Mouse (Mus musculus) forebrain, postnatal 0 days (tissue): ENCODE results near the gene Map3k5. TPM values are rescaled to one million over a fixed set of nuclear protein-coding genes. Genes with fewer than 3 reads are reported as not detected.
A peak's percentile ranks its signal among the peaks of the same experiment; 100 is the strongest.

Source experiments
- ATAC-seq: fragments of 200-750 bp; cut with Nextera tagmentation; 2 replicates; pipeline ENCODE4 v1.8.0; 2017; ENCODE audit warnings: mild to moderate bottlenecking, moderate library complexity
- DNase-seq: peaks from one replicate; pipeline ENCODE4 v3.0.0-alpha.2; 2015
- H3K27ac ChIP-seq: fragments of 300-500 bp; sonication (generic); 2 replicates; pipeline ENCODE4 v1.5.1; 2014; ENCODE audit warnings: low read depth, mild to moderate bottlenecking, antibody characterized with exemption, low read length, moderate library complexity, mixed read lengths
- H3K27me3 ChIP-seq: fragments of 300-500 bp; sonication (generic); 2 replicates; pipeline ENCODE4 v1.6.1; 2014; ENCODE audit warnings: mild to moderate bottlenecking, low read length, mixed read lengths; ENCODE audit not compliant: insufficient read depth
- H3K36me3 ChIP-seq: fragments of 300-500 bp; sonication (generic); 2 replicates; pipeline ENCODE4 v1.6.1; 2014; ENCODE audit warnings: mild to moderate bottlenecking, moderate library complexity; ENCODE audit not compliant: insufficient read depth
- H3K4me1 ChIP-seq: fragments of 300-500 bp; sonication (generic); 2 replicates; pipeline ENCODE4 v1.6.1; 2014; ENCODE audit warnings: antibody characterized with exemption; ENCODE audit not compliant: insufficient read depth
- H3K4me2 ChIP-seq: fragments of 300-500 bp; sonication (generic); 2 replicates; pipeline ENCODE4 v1.6.1; 2014; ENCODE audit warnings: low read depth, mild to moderate bottlenecking, moderate library complexity
- H3K4me3 ChIP-seq: fragments of 300-500 bp; sonication (generic); 2 replicates; pipeline ENCODE4 v1.5.1; 2014; ENCODE audit warnings: low read depth, low read length, mixed read lengths
- H3K9ac ChIP-seq: fragments of 300-500 bp; sonication (generic); 2 replicates; pipeline ENCODE4 v1.6.1; 2014; ENCODE audit warnings: mild to moderate bottlenecking
- H3K9me3 ChIP-seq: fragments of 300-500 bp; sonication (generic); 2 replicates; pipeline ENCODE4 v1.6.1; 2016; ENCODE audit warnings: low read length
- CTCF ChIP-seq: sonication (generic); IDR thresholded peaks from 2 replicates; pipeline ENCODE4 v1.5.1; 2016; ENCODE audit warnings: antibody characterized with exemption, control low read depth, low read depth
- WGBS: fragments of 180-500 bp; shearing (Covaris S2); extraction: QIAGEN DNeasy Blood & Tissue Kit; methylation state at CpG from one replicate; pipeline ENCODE4 v1.1.7; 2014; 5-methylcytosine and 5-hydroxymethylcytosine counted together
- polyA plus RNA-seq: library from polyadenylated mRNA; unstranded; fragments of >200 nt; fragmentation: Nextera tagmentation; extraction: Ambion mirVana; gene quantifications from 2 replicates; pipeline ENCODE4 v1.2.1, GENCODE M21; 2015
- total RNA-seq: library from RNA; depleted of rRNA; stranded (reverse); fragments of >200 nt; gene quantifications from 2 replicates; pipeline ENCODE4 v1.2.3, GENCODE M21; 2014

The Map3k5 gene
- total and polyA plus RNA-seq, 2 experiments from 2014 or later: 1.3 to 5.8 TPM

DNA sequence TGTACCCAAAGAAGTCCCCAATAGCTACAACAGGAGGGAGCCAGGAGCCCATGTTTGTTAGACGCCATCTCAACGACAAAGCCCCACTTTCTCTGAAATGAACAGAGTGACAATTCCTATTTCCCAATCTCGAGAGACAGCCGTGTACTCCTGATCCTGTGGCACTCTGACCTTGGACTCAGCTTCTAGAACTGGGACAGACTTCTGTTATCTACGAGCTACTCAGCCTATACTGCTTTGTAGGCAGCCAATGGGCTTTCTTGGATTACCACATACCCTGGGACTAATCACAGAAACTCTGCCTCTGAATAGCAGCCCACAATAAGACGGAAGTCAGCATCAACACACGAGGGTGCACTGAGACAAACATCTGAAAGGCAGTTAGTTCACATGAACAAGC is 32.3 kb upstream of the Map3k5 start:
- no peaks in the 10 kb centered on the region for H3K36me3 ChIP-seq
- WGBS: 73% methylated on average over 7 of the region's 7 CpGs
- H3K9ac ChIP-seq: no peak overlapping the region
- DNase-seq (no peak), ATAC-seq (no peak)
- no peaks in the 10 kb centered on the region for H3K4me1 ChIP-seq
- H3K4me3 ChIP-seq: no peak overlapping the region
- no peak for TF ChIP-seq CTCF
- H3K27me3 ChIP-seq: no peaks in the 10 kb centered on the region
- H3K4me2 ChIP-seq: no peak overlapping the region
- no peak overlapping the region for H3K27ac ChIP-seq
- H3K9me3 ChIP-seq: no peaks in the 10 kb centered on the region

DNA sequence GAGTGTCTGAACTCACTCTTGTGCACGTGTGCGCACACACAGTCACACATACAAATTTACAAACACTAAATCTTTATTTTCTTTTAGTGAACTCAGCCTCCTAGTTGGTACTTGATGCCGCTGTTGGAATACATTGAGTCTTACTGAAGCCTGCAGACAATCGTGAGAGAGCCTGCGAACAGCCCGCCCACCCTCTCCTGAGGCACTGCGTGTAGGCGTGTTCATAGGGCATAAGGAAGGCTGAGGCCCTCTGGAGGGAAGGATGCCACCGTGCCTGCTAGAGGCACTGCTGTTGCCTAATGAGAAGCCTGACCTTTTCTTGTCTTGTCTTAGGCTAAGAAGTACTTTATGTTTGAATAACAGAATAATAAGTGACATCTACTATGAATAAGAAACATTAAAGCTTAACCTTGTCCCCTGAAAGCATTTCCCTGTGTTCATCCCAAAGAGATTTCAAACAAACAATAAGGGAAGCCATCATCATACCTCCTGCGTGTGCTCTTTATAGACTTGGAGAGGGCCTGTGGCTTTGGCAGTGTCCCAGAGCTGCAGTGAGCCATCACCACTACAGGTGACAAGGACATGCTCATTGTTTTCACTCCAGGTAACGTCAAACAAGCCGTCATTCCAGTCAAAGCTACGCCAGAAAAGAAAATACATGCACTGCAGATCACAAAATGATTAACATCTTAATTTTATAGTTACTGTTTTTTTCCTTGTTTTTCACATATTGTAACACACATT is 30.0 kb upstream of the Map3k5 start:
- DNase-seq (no peak), ATAC-seq (no peak)
- H3K4me2 ChIP-seq: no peak overlapping the region
- no peak for TF ChIP-seq CTCF
- no peaks in the 10 kb centered on the region for H3K27me3 ChIP-seq
- H3K9me3 ChIP-seq: no peaks in the 10 kb centered on the region
- H3K27ac ChIP-seq: no peak overlapping the region
- H3K9ac ChIP-seq: no peak overlapping the region
- H3K36me3 ChIP-seq: no peaks in the 10 kb centered on the region
- WGBS: 81% methylated on average over 13 of the region's 13 CpGs
- no peaks in the 10 kb centered on the region for H3K4me1 ChIP-seq
- no peak overlapping the region for H3K4me3 ChIP-seq

DNA sequence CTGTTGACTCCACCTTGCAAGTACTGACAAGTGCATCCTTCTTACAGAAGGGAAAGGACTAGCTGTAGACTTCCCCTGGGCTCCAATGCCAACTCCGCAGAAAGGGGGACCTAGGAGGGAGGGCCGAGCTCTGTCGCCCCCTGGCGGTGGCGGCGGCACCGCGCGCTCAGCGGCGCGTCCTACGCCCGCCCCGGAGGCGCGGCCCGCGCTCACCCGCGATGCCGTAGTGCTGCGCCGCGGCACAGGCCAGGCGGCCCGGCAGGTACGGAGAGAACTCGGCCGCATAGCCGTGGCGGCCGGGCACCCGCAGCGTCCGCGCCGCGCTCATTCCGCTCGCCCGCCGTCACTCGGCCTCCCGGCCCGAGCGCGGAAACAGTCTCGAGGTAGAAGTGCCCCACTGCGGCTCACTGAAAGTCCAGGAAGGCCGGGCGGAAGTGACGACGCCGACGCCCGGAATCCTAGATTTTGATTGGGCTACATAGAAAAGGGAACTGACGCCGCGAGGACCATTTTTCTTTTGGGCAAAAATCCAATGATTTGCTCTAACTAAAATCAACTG is 26.9 kb upstream of the Map3k5 start, which contains the start of gene Pex7:
Pex7 (minus strand) TSS at position 444 of the 559 bp plus-strand sequence.
- H3K27ac ChIP-seq: peak within 1 kb of the TSS; percentile 98
- H3K4me2 ChIP-seq: peak within 1 kb of the TSS; percentile 35
- WGBS: under 1% methylated on average over 60 of the region's 60 CpGs
- peak; percentile 98 for DNase-seq
- H3K9me3 ChIP-seq: no peaks in the 10 kb centered on the region
- TF ChIP-seq CTCF: peak; percentile 86
- peak within 1 kb of the TSS; percentile 75 for H3K4me3 ChIP-seq
- no peaks in the 10 kb centered on the region for H3K36me3 ChIP-seq
- H3K4me1 ChIP-seq: no peaks in the 10 kb centered on the region
- H3K27me3 ChIP-seq: no peaks in the 10 kb centered on the region
- ATAC-seq: peak; percentile 99
- peak within 1 kb of the TSS; percentile 85 for H3K9ac ChIP-seq

DNA sequence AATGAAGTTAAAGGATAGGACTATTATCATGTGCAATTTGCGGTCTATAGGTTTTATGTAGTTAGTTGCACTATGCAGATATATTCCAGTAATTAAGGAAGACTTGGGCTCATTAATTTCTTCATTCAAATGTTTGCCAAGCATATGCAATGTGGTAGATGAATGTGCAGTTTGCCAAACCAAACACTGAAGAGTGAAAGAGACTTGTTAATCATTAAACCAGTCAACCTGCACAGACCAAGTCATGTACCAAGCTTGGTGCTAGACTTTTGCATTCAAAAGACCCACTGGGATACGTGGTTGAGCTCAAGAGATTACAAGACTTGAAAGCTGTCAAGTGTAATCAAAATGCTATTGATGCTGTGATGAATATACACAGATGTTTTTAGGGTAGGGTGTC is 26.2 kb upstream of the Map3k5 start:
- no peak overlapping the region for H3K4me2 ChIP-seq
- H3K36me3 ChIP-seq: no peaks in the 10 kb centered on the region
- no peaks in the 10 kb centered on the region for H3K4me1 ChIP-seq
- 80% methylated on average over 2 of the region's 2 CpGs for WGBS
- H3K27ac ChIP-seq: no peak overlapping the region
- no peak overlapping the region for H3K9ac ChIP-seq
- ATAC-seq (no peak), DNase-seq (no peak)
- no peak overlapping the region for H3K4me3 ChIP-seq
- H3K9me3 ChIP-seq: no peaks in the 10 kb centered on the region
- no peaks in the 10 kb centered on the region for H3K27me3 ChIP-seq
- no peak for TF ChIP-seq CTCF

DNA sequence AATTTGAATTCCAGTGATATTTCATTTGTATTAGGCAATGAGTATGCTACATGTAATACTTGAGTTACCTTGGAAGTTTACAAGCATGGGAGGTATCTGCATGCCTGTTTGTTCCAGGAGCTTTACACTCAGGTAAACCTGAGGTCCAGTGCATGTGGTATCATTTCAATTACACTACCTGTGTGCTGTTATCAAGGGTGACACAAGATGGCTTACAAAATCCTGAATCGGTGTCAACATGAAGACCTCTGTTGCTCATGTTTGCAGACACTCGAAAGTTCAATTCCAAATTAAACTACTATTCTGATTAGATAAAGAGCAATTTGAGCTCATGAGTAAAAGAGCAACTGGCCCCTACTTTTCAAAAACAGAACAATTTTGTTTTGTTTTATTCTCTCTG is 23.8 kb upstream of the Map3k5 start:
- Histone ChIP-seq H3K27ac (no peak overlapping the region), H3K27me3 (no peaks in the 10 kb centered on the region), H3K9me3 (no peaks in the 10 kb centered on the region), H3K4me1 (no peaks in the 10 kb centered on the region), H3K36me3 (no peaks in the 10 kb centered on the region), H3K9ac (no peak overlapping the region), H3K4me3 (no peak overlapping the region), H3K4me2 (no peak overlapping the region)
- WGBS: 94% methylated on average over 2 of the region's 2 CpGs
- DNase-seq (no peak), ATAC-seq (no peak)
- no peak for TF ChIP-seq CTCF

DNA sequence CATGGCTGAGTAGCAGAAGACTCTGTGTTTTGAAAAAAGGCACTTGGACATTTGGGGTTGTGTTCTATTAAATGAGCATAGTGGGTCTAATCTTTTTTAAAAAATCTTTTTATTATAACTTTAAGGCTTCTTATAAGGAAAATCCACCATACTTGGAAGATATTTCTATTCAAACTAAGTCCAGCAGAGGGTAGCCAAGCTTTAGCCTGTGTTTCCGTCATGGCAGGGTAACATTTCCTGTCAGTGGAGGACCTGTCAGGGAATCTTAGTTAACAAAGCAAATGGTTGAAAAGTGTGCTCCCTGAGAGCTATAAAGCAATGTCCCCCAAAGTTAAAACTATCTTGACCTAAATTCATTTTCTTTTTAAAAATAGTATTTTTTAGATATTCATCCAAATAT is 22.7 kb upstream of the Map3k5 start:
- Histone ChIP-seq H3K9ac (no peak overlapping the region), H3K36me3 (no peaks in the 10 kb centered on the region), H3K4me1 (no peaks in the 10 kb centered on the region), H3K27me3 (no peaks in the 10 kb centered on the region), H3K9me3 (no peaks in the 10 kb centered on the region), H3K27ac (no peak overlapping the region), H3K4me2 (no peak overlapping the region), H3K4me3 (no peak overlapping the region)
- peak; percentile 53 for DNase-seq
- TF ChIP-seq CTCF: peak; percentile 63
- 19% methylated on average over 1 of the region's 1 CpGs for WGBS
- ATAC-seq: no peak

DNA sequence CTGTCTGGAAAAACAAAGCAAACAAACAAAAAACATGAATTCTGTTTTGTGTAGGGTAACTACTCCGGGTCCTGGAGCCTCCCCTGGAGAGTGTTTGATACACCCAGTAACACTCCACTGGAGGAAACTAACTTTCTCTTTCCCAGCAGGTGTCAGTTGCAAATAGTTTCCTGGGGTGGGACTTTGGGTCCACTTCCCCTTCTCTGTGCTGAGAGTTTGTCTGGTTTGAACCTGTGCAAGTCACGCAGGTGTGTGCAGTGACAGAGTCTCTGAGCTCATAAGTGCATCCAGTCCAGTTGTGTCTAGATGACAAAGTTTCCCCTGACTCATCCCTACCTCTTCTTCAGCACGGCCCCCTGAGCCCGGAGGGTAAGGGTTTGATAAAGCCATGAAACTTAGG is 20.5 kb upstream of the Map3k5 start:
- Histone ChIP-seq H3K4me3 (no peak overlapping the region), H3K9me3 (no peaks in the 10 kb centered on the region), H3K9ac (no peak overlapping the region), H3K4me2 (no peak overlapping the region), H3K36me3 (no peaks in the 10 kb centered on the region), H3K27me3 (no peaks in the 10 kb centered on the region), H3K4me1 (no peaks in the 10 kb centered on the region), H3K27ac (no peak overlapping the region)
- ATAC-seq (no peak), DNase-seq (no peak)
- WGBS: 89% methylated on average over 4 of the region's 4 CpGs
- no peak for TF ChIP-seq CTCF
